Mouse (Mus musculus): ENCODE data around the gene Gm45021. TPM values are rescaled to one million over a fixed set of nuclear protein-coding genes. Genes with fewer than 3 reads are reported as not detected.

Gm45021 gene
- polyA plus RNA-seq, 2 experiments, result 0.78 to 0.94 TPM

DNA sequence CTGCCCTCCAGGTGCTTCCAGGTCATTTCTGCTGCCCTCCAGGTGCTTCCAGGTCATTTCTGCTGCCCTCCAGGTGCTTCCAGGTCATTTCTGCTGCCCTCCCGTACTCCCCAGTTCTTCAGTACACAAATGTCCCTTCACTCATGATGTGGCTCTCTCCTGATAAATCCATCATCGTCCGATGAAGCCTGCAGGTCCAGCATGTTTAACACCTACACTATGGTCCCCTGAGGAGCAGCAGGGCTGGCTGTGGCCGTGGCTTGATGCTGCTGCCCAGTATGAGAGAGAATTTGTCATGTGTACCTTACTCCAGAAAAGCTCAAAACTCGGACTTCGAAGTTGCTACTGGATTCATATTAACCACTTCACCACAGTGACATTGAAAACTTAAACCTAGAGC is 52.0 kb downstream of the Gm45021 start:
- Histone ChIP-seq H3K4me1 (ENCODE audit: control insufficient read depth, insufficient read depth, low read length) (no peaks in the 10 kb centered on the region), H3K4me3 (replicated peaks; ENCODE audit: low read length) (no peak overlapping the region), H3K4me2 (replicated peaks; ENCODE audit: low read depth, low read length, severe bottlenecking) (no peak overlapping the region), H3K36me3 (ENCODE audit: control insufficient read depth, insufficient read depth, low read length) (no peaks in the 10 kb centered on the region), H3K9ac (ENCODE audit: low read depth, low read length, severe bottlenecking) (no peak overlapping the region), H3K9me3 (ENCODE audit: control insufficient read depth, low read length) (no peaks in the 10 kb centered on the region), H3K27ac (replicated peaks; ENCODE audit: low read depth, low read length) (no peak overlapping the region), H3K27me3 (ENCODE audit: control insufficient read depth, insufficient read depth, low read length) (no peaks in the 10 kb centered on the region)
- DNase-seq (ENCODE audit: low spot score) (no peak), ATAC-seq (ENCODE audit: low FRiP score, low read depth) (no peak)
- WGBS, result 63% methylated on average over 6 of the region's 6 CpGs
- TF ChIP-seq POLR2A (IDR thresholded peaks at IDR 0.05; ENCODE audit: borderline replicate concordance, extremely low read depth, insufficient read depth, insufficient read length), result no peak

GRCm38 (mm10) chr6:48642764-48643292 is 53.4 kb downstream of the Gm45021 start:
- no peak overlapping the region for H3K27ac ChIP-seq (replicated peaks; ENCODE audit: low read depth, low read length)
- no peaks in the 10 kb centered on the region for H3K9me3 ChIP-seq (ENCODE audit: control insufficient read depth, low read length)
- H3K4me2 ChIP-seq (replicated peaks; ENCODE audit: low read depth, low read length, severe bottlenecking), result no peak overlapping the region
- H3K9ac ChIP-seq (ENCODE audit: low read depth, low read length, severe bottlenecking), result no peak overlapping the region
- no peaks in the 10 kb centered on the region for H3K27me3 ChIP-seq (ENCODE audit: control insufficient read depth, insufficient read depth, low read length)
- WGBS, result 21% methylated on average over 4 of the region's 4 CpGs
- peak; percentile 84 for DNase-seq (ENCODE audit: low spot score)
- no peak for TF ChIP-seq POLR2A (IDR thresholded peaks at IDR 0.05; ENCODE audit: borderline replicate concordance, extremely low read depth, insufficient read depth, insufficient read length)
- H3K36me3 ChIP-seq (ENCODE audit: control insufficient read depth, insufficient read depth, low read length), result no peaks in the 10 kb centered on the region
- H3K4me1 ChIP-seq (ENCODE audit: control insufficient read depth, insufficient read depth, low read length), result no peaks in the 10 kb centered on the region
- ATAC-seq (ENCODE audit: low FRiP score, low read depth), result no peak
- H3K4me3 ChIP-seq (replicated peaks; ENCODE audit: low read length), result no peak overlapping the region

- no peak for TF ChIP-seq POLR2A (IDR thresholded peaks at IDR 0.05; ENCODE audit: borderline replicate concordance, extremely low read depth, insufficient read depth, insufficient read length)
- peak; percentile 57 for DNase-seq (ENCODE audit: low spot score)
- Histone ChIP-seq H3K27ac (replicated peaks; ENCODE audit: low read depth, low read length) (no peak overlapping the region), H3K4me3 (replicated peaks; ENCODE audit: low read length) (no peak overlapping the region), H3K4me1 (ENCODE audit: control insufficient read depth, insufficient read depth, low read length) (no peaks in the 10 kb centered on the region), H3K27me3 (ENCODE audit: control insufficient read depth, insufficient read depth, low read length) (no peaks in the 10 kb centered on the region), H3K9me3 (ENCODE audit: control insufficient read depth, low read length) (no peaks in the 10 kb centered on the region), H3K4me2 (replicated peaks; ENCODE audit: low read depth, low read length, severe bottlenecking) (no peak overlapping the region), H3K9ac (ENCODE audit: low read depth, low read length, severe bottlenecking) (no peak overlapping the region), H3K36me3 (ENCODE audit: control insufficient read depth, insufficient read depth, low read length) (no peaks in the 10 kb centered on the region)
- ATAC-seq (ENCODE audit: low FRiP score, low read depth), result no peak
- WGBS, result 15% methylated on average over 12 of the region's 12 CpGs
These were observed 56.4 kb downstream of the Gm45021 start for GRCm38 (mm10) chr6:48645660-48646308.

GRCm38 (mm10) chr6:48646309-48646690 is 56.9 kb downstream of the Gm45021 start:
- WGBS, result 78% methylated on average over 4 of the region's 4 CpGs
- H3K4me2 ChIP-seq (replicated peaks; ENCODE audit: low read depth, low read length, severe bottlenecking), result no peak overlapping the region
- no peak for TF ChIP-seq POLR2A (IDR thresholded peaks at IDR 0.05; ENCODE audit: borderline replicate concordance, extremely low read depth, insufficient read depth, insufficient read length)

GRCm38 (mm10) chr6:48646995-48647394 is 57.6 kb downstream of the Gm45021 start, which contains the start of gene Gimap8:
TSS of gene Gimap8 (plus strand) at chr6:48647234.
- no peak within 1 kb of the TSS for H3K4me2 ChIP-seq (replicated peaks; ENCODE audit: low read depth, low read length, severe bottlenecking)
- ATAC-seq (ENCODE audit: low FRiP score, low read depth), result no peak
- no peak for TF ChIP-seq POLR2A (IDR thresholded peaks at IDR 0.05; ENCODE audit: borderline replicate concordance, extremely low read depth, insufficient read depth, insufficient read length)

More at GRCm38 (mm10) chr6:48646309-48646690, 56.9 kb downstream of the Gm45021 start:
- no peak overlapping the region for H3K9ac ChIP-seq (ENCODE audit: low read depth, low read length, severe bottlenecking)
- H3K9me3 ChIP-seq (ENCODE audit: control insufficient read depth, low read length), result no peaks in the 10 kb centered on the region
- H3K27ac ChIP-seq (replicated peaks; ENCODE audit: low read depth, low read length), result no peak overlapping the region
- ATAC-seq (ENCODE audit: low FRiP score, low read depth) (no peak), DNase-seq (ENCODE audit: low spot score) (no peak)
- no peaks in the 10 kb centered on the region for H3K36me3 ChIP-seq (ENCODE audit: control insufficient read depth, insufficient read depth, low read length)
- H3K4me3 ChIP-seq (replicated peaks; ENCODE audit: low read length), result no peak overlapping the region
- no peaks in the 10 kb centered on the region for H3K4me1 ChIP-seq (ENCODE audit: control insufficient read depth, insufficient read depth, low read length)
- no peaks in the 10 kb centered on the region for H3K27me3 ChIP-seq (ENCODE audit: control insufficient read depth, insufficient read depth, low read length)

More at GRCm38 (mm10) chr6:48646995-48647394, 57.6 kb downstream of the Gm45021 start, which contains the start of gene Gimap8:
- WGBS, result 49% methylated on average over 3 of the region's 3 CpGs
- no peak within 1 kb of the TSS for H3K4me3 ChIP-seq (replicated peaks; ENCODE audit: low read length)
- H3K27me3 ChIP-seq (ENCODE audit: control insufficient read depth, insufficient read depth, low read length), result no peaks in the 10 kb centered on the region
- DNase-seq (ENCODE audit: low spot score), result no peak
- no peaks in the 10 kb centered on the region for H3K9me3 ChIP-seq (ENCODE audit: control insufficient read depth, low read length)
- no peak within 1 kb of the TSS for H3K9ac ChIP-seq (ENCODE audit: low read depth, low read length, severe bottlenecking)
- H3K4me1 ChIP-seq (ENCODE audit: control insufficient read depth, insufficient read depth, low read length), result no peaks in the 10 kb centered on the region
- no peaks in the 10 kb centered on the region for H3K36me3 ChIP-seq (ENCODE audit: control insufficient read depth, insufficient read depth, low read length)
- H3K27ac ChIP-seq (replicated peaks; ENCODE audit: low read depth, low read length), result no peak within 1 kb of the TSS

All from limb, embryonic 14.5 days (tissue).